Mouse (Mus musculus) kidney, adult 2 months (tissue): ENCODE data around the gene Srgap2. TPM values are rescaled to one million over a fixed set of nuclear protein-coding genes. Genes with fewer than 3 reads are reported as not detected.

Source experiments
- DNase-seq: peaks from one replicate; pipeline ENCODE4 v3.0.0; 2021
- H3K27ac ChIP-seq: fragments of 200-500 bp; 2 replicates; pipeline ENCODE4 v1.5.1; 2012; ENCODE audit warnings: low read depth, low read length, control low read depth, inconsistent platforms; ENCODE audit not compliant: insufficient read depth
- H3K27me3 ChIP-seq: fragments of 200-500 bp; replicated peaks from 2 replicates; pipeline ENCODE4 v1.6.1; 2012; ENCODE audit warnings: mild to moderate bottlenecking, moderate library complexity, low read length, inconsistent platforms; ENCODE audit not compliant: control insufficient read depth, insufficient read depth
- H3K36me3 ChIP-seq: fragments of 200-500 bp; 2 replicates; pipeline ENCODE4 v1.6.1; 2012; ENCODE audit warnings: mild to moderate bottlenecking, moderate library complexity, low read length, inconsistent platforms; ENCODE audit not compliant: control insufficient read depth, insufficient read depth
- H3K4me1 ChIP-seq: fragments of 200-500 bp; 2 replicates; pipeline ENCODE4 v1.6.1; 2011; ENCODE audit warnings: low read length; ENCODE audit not compliant: control insufficient read depth, insufficient read depth
- H3K4me3 ChIP-seq: fragments of 200-500 bp; 2 replicates; pipeline ENCODE4 v1.5.1; 2011; ENCODE audit warnings: mild to moderate bottlenecking, low read depth, low read length, control low read depth; ENCODE audit not compliant: insufficient read depth
- CTCF ChIP-seq: fragments of 200-500 bp; conservative IDR thresholded peaks from 2 replicates; pipeline ENCODE4 v1.5.1; 2011; ENCODE audit warnings: low read depth, mild to moderate bottlenecking, control low read depth, low read length, moderate library complexity, mixed read lengths; ENCODE audit not compliant: insufficient read depth, insufficient read length
- POLR2A ChIP-seq: fragments of 200-500 bp; IDR thresholded peaks from one replicate; pipeline ENCODE4 v1.6.1; 2011; ENCODE audit warnings: low read depth, low read length, control low read depth
- WGBS: fragments of 180-500 bp; shearing (Covaris S2); methylation state at CpG from one replicate; pipeline ENCODE4 v1.1.7; 2018; 5-methylcytosine and 5-hydroxymethylcytosine counted together
- polyA plus RNA-seq: library from polyadenylated mRNA; depleted of rRNA; stranded (reverse); fragments of >200 nt; gene quantifications from 2 replicates; pipeline ENCODE4 v1.2.3, GENCODE M21; 2012

The Srgap2 gene
- polyA plus RNA-seq, 1 experiment: 13.0 TPM

DNA sequence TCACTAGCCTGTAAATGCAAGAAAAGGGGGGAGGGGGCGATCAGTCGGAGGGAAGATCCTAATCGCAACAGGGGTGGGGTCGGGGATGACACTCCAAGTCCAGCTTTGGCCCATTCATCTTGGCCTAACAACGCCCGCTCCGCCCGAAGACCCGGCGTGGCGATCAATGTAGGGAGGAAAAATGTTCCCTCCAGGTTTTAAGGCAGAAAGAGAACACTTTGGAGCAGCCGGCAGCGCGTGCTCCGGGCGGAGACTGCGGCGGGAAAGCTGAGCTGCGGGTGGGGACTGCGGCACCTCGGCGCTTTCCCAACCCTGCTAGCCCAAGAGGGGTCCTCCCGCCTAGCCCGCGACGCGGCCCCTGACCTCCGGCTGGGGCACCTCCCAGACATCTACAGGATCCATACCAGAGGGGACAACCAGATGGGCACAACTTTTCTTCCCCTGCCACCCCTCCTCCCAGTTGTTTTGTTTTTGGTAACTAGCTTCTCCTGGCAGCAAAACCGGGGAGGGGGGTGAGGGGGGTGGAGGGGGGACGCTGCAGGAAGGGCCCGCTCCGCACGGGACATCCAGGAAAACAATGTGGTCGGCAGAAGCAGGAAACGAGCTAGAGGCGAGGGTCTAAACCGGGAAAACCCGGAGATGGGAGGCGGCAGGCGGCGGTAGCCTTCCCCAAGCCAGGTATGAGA lies 1.4 kb downstream of the Srgap2 start:
- no peak for TF ChIP-seq CTCF
- TF ChIP-seq POLR2A: no peak
- DNase-seq: peak; percentile 53

DNA sequence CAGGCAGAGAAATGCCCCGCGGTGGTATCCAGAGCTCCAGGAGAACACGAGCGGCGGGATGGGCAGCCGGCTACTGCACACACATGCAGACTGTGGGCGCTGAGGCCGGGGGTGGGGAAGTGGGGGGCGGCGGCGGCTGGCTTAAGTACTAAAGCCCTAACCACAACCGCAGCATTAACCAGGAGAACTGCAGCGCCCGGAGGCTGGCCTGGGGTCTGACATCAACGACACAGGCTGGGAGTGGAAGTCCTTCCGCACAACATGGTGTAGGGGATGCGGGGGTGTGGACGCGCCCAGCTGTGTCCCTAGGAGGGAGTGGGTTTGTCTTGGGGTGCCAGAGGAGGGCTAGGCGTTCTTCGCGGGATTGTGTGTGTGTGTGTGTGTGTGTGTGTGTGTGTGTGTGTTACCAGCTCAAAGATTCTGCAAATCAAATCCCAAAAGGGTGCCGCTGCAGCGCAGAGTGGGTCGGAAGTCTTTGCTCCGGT lies 2.0 kb downstream of the Srgap2 start:
- H3K4me3 ChIP-seq: peak overlapping the region; percentile 83
- peak; percentile 34 for DNase-seq
- TF ChIP-seq POLR2A (no peak), CTCF (no peak)
- H3K4me1 ChIP-seq: peaks cover 18% of the 10 kb centered on the region
- WGBS: 7% methylated on average over 26 of the region's 26 CpGs
- peak overlapping the region; percentile 61 for H3K27ac ChIP-seq
- H3K27me3 ChIP-seq: no peaks in the 10 kb centered on the region
- H3K36me3 ChIP-seq: no peaks in the 10 kb centered on the region

More for the DNA sequence above, 1.4 kb downstream of the Srgap2 start:
- H3K27me3 ChIP-seq: no peaks in the 10 kb centered on the region
- H3K27ac ChIP-seq: peak overlapping the region; percentile 86
- under 1% methylated on average over 41 of the region's 41 CpGs for WGBS
- peaks cover 16% of the 10 kb centered on the region for H3K4me1 ChIP-seq
- H3K36me3 ChIP-seq: no peaks in the 10 kb centered on the region
- peak overlapping the region; percentile 83 for H3K4me3 ChIP-seq

DNA sequence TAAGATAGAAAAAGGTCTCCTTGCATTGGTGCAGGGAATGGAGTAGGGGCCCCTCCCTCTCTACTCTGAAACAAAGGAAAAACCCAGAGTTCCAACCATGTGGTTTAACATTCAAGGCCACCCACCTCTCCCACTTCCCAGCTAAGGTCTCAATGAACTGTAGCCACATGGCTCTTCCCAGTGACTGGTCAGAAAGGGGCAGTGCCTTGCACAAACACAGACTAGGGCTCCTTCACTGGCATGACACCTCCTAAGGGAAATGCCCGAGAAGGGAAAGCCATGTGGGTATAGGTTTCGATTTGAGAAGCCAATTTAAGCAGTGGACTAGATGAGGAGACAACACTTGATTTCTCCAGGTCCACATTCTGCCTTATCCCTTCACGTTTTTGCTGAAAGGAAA lies 3.4 kb downstream of the Srgap2 start:
- peaks cover 19% of the 10 kb centered on the region for H3K4me1 ChIP-seq
- DNase-seq: no peak
- H3K36me3 ChIP-seq: no peaks in the 10 kb centered on the region
- H3K27ac ChIP-seq: no peak overlapping the region
- no peak overlapping the region for H3K4me3 ChIP-seq
- WGBS: 53% methylated on average over 3 of the region's 3 CpGs
- no peaks in the 10 kb centered on the region for H3K27me3 ChIP-seq
- TF ChIP-seq POLR2A: no peak
- no peak for TF ChIP-seq CTCF

DNA sequence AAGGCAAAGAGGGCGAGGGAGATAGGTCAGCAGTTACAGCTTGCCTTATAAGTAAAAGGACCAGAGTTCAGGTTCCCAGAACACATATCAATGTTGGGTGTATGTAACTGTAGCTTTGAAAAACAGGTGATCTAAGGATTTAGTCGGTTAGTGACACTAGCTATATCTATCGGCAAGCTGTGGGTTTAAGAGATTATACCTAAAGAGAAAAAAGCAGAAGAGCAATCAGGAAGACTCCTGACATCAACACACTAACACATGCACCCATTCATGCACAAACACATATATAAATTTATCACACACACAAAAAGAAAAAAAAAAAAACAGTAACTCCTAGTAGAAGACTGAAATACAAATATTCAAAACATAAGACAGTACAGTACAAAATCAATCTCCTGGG lies 10.6 kb downstream of the Srgap2 start:
- no peak for DNase-seq
- Histone ChIP-seq H3K27me3 (no peaks in the 10 kb centered on the region), H3K4me1 (peaks cover 12% of the 10 kb centered on the region), H3K4me3 (no peak overlapping the region), H3K36me3 (no peaks in the 10 kb centered on the region), H3K27ac (no peak overlapping the region)
- WGBS: 83% methylated on average over 3 of the region's 3 CpGs
- TF ChIP-seq POLR2A: no peak
- no peak for TF ChIP-seq CTCF

DNA sequence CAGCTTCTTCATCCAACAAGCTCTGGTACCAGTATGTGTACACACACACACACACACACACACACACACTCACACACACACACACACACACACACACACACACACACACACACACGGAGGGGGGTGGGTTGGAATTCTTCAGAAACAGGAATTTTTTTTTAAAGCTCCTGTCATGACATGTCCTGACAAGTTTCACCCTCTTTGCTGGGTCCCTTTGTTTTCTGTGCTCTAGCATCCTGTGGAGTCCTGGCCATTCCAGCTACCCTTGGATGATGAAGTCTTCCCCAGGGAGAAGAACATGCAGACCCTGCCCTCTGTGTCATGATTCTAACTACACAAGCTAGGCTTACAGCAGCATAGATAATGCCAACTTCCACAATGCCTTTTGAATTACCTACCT lies 13.0 kb downstream of the Srgap2 start:
- peak; percentile 38 for DNase-seq
- Histone ChIP-seq H3K36me3 (no peaks in the 10 kb centered on the region), H3K27ac (no peak overlapping the region), H3K4me3 (no peak overlapping the region), H3K4me1 (peaks cover 10% of the 10 kb centered on the region; the same call in 1 of the 2 replicates), H3K27me3 (no peaks in the 10 kb centered on the region)
- TF ChIP-seq POLR2A (no peak), CTCF (no peak)
- WGBS: 58% methylated on average over 1 of the region's 1 CpGs

DNA sequence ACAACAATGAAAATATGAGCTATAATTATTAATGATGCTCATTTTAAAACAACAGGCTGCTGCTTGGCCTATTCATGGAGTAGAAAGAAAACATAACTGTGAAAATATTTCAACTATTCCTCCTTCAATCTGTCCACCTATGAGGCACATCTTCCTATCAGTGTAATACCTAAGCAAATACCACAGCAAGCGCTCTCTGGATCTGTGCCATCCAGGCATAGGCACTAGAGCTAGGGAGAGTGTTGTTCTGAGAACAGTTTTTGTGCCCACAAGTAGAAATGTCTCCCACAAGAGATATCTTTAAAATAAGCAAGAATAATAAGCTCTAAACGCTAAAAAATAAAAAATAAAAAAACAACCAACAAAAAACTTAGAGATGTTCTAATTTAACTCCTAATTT lies 14.0 kb downstream of the Srgap2 start:
- Histone ChIP-seq H3K27ac (no peak overlapping the region), H3K4me3 (no peak overlapping the region), H3K27me3 (no peaks in the 10 kb centered on the region), H3K4me1 (peaks cover 10% of the 10 kb centered on the region; the same call in 1 of the 2 replicates), H3K36me3 (no peaks in the 10 kb centered on the region)
- 83% methylated on average over 2 of the region's 2 CpGs for WGBS
- TF ChIP-seq POLR2A (no peak), CTCF (no peak)
- DNase-seq: no peak

DNA sequence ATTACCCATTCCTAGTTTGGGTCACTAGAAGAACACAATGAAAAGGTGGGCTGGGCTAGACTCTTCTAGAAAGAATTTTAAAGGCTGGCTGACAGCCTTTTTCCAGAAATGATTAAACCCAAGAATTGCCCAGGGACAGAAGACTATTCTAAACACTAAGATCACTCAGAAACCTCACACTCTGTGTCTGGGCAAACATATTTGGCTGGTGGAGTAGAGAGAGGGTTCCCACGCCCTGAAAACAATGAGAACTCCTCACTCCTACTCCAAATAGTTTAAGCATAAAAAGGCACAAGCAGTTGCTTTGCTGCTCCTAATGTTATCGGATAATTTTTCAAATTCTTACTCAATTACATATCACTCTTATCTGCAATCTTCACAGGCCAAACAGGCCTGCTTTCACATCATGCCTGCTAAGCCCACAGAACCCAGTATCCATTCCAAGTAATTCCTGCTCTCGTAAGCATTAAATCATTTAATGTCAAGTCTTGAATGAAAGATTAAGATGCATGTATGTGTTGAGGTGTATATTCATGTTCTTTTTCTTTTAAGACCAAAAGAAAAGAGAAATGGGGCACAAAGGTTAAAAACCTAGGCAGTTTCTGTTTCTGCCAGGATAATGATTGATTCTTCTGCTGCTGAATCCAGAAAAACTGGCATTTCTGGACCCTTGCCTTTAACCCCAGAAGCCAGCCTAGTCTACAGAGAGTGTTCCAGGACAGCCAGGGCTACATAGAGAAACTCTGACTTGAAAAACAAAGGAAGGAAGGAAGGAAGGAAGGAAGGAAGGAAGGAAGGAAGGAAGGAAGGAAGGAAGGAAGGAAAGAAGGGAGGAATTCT lies 15.3 kb downstream of the Srgap2 start:
- Histone ChIP-seq H3K27me3 (no peaks in the 10 kb centered on the region), H3K36me3 (no peaks in the 10 kb centered on the region), H3K4me1 (peaks cover 10% of the 10 kb centered on the region; the same call in 1 of the 2 replicates), H3K4me3 (no peak overlapping the region), H3K27ac (peak overlapping the region; percentile 91)
- TF ChIP-seq POLR2A (no peak), CTCF (no peak)
- WGBS: 43% methylated on average over 3 of the region's 3 CpGs
- peak; percentile 78 for DNase-seq
